Mouse (Mus musculus) ES-Bruce4 (cell line): ENCODE results near the gene Tshz2.

Experiments
- CTCF ChIP-seq: IDR thresholded peaks from one replicate; pipeline ENCODE4 v1.8.1; 2011; ENCODE audit warnings: low read depth, low read length
- POLR2A ChIP-seq: IDR thresholded peaks from one replicate; pipeline ENCODE4 v1.8.1; 2011; ENCODE audit warnings: low read length; ENCODE audit not compliant: insufficient read depth

- TF ChIP-seq CTCF (no peak), POLR2A (no peak)
Observed at GRCm38 (mm10) chr2:169849541-169849940, 216.7 kb downstream of the Tshz2 start.
